Mouse (Mus musculus) stomach, postnatal 0 days (tissue): Measurements from ENCODE around the gene Slc7a10.

Source experiments
- CTCF ChIP-seq: IDR thresholded peaks from 2 replicates; pipeline ENCODE4 v1.5.1; 2016; ENCODE audit warnings: antibody characterized with exemption, low read depth, mild to moderate bottlenecking, moderate library complexity
- EP300 ChIP-seq: optimal IDR thresholded peaks from 2 replicates; pipeline ENCODE3; 2016; ENCODE audit warnings: antibody characterized with exemption

- TF ChIP-seq EP300 (no peak), CTCF (peak; percentile 84)
These were observed 14.3 kb upstream of the Slc7a10 start for GRCm38 (mm10) chr7:35171867-35172382.
